11 mouse cellular contexts compared by ENCODE assay signal in genomic region chrX:95999601-96000000, GRCm38 (mm10). TPM values are rescaled to one million over a fixed set of nuclear protein-coding genes. Genes with fewer than 3 reads are reported as not detected.
A peak's percentile ranks its signal among the peaks of the same experiment; 100 is the strongest.
DNase-seq lines count a peak whose midpoint lies in the region; TF ChIP-seq lines count a peak whose summit lies in the region.
"Had no signal": no experiment of that assay in that cellular context is flagged by ENCODE, and none has a peak within 500 bp of the region (broad histone marks: within the 10 kb centered on the region; RNA-seq: fewer than 3 reads in every experiment).

No protein-coding gene starts in this region.

- H3K9me3 ChIP-seq in E14TG2a.4 (ENCODE audit: low read length), result no peaks in the 10 kb centered on the region
- H3K9me3 ChIP-seq in forebrain, embryonic 10.5 days, result no peaks in the 10 kb centered on the region
- H3K9me3 ChIP-seq: forebrain, embryonic 12.5 days; hindbrain, embryonic 12.5 days; midbrain, embryonic 12.5 days had no signal

- H3K27me3 ChIP-seq in E14TG2a.4 (ENCODE audit: insufficient read depth, low read length), result no peaks in the 10 kb centered on the region
- peaks cover 1% of the 10 kb centered on the region; the same call in 1 of the 2 replicates for H3K27me3 ChIP-seq in forebrain, embryonic 10.5 days (ENCODE audit: poor library complexity, severe bottlenecking)
- H3K27me3 ChIP-seq: forebrain, embryonic 12.5 days; midbrain, embryonic 12.5 days had no signal

- H3K27ac ChIP-seq in forebrain, embryonic 10.5 days, result no peak overlapping the region
- H3K27ac ChIP-seq: forebrain, embryonic 12.5 days; hindbrain, embryonic 12.5 days; midbrain, embryonic 12.5 days had no signal

- no peak overlapping the region for H3K4me3 ChIP-seq in E14TG2a.4 (replicated peaks; ENCODE audit: low read length)
- no peak overlapping the region for H3K4me3 ChIP-seq in forebrain, embryonic 10.5 days
- H3K4me3 ChIP-seq: forebrain, embryonic 12.5 days; hindbrain, embryonic 12.5 days; midbrain, embryonic 12.5 days had no signal

- no peaks in the 10 kb centered on the region for H3K36me3 ChIP-seq in E14TG2a.4 (ENCODE audit: insufficient read depth, low read length)
- H3K36me3 ChIP-seq in forebrain, embryonic 10.5 days (replicated peaks), result no peaks in the 10 kb centered on the region
- H3K36me3 ChIP-seq: forebrain, embryonic 12.5 days; hindbrain, embryonic 12.5 days; midbrain, embryonic 12.5 days had no signal

- DNase-seq in CD4-positive helper T cell, adult 2 months (ENCODE audit: low read depth, low spot score), result peak; percentile 26
- DNase-seq in induced T-regulatory cell, adult 2 months (ENCODE audit: low read depth), result peak; percentile 55
- peak; percentile 8 for DNase-seq in spleen, postnatal 36 days (ENCODE audit: low spot score in 2 of 2)
- no peak for DNase-seq in forebrain, embryonic 10.5 days (ENCODE audit: extremely low spot score, low spot score)
- no peak for DNase-seq in frontal cortex, adult 2 months (ENCODE audit: extremely low spot score in 1 of 2, low spot score in 1 of 2)
- DNase-seq in gastrocnemius, postnatal 4 days (ENCODE audit: low spot score in 2 of 2), result no peak
- DNase-seq: cerebellum, adult 11 months had no signal

- peak; percentile 28 for TF ChIP-seq CTCF in E14TG2a.4 (conservative IDR thresholded peaks at IDR 0.05; ENCODE audit: low read length)

- H3K4me1 ChIP-seq in E14TG2a.4 (replicated peaks; ENCODE audit: low read depth, low read length), result no peaks in the 10 kb centered on the region
- H3K4me1 ChIP-seq in forebrain, embryonic 10.5 days, result no peaks in the 10 kb centered on the region
- H3K4me1 ChIP-seq: forebrain, embryonic 12.5 days; hindbrain, embryonic 12.5 days; midbrain, embryonic 12.5 days had no signal

- WGBS in forebrain, embryonic 10.5 days, result 82% methylated on average over 6 of the region's 6 CpGs

RNA-seq across cellular contexts. Expression of gene Las1l, which starts 42.8 kb away (rescaled TPM):
- 81.9 and 84.5 TPM in 2 replicates for polyA plus RNA-seq in forebrain, embryonic 10.5 days (2016; fragmentation: Nextera tagmentation; extraction: Ambion mirVana)
- 76.2 and 78.0 TPM in 2 replicates for polyA plus RNA-seq in frontal cortex, adult 2 months (2012; rRNA removed)
- 10 to 100 TPM; 26.3 to 33.0 TPM for total RNA-seq in gastrocnemius, postnatal 4 days (2021)

Comparison
In these comparisons a context has a peak if more than half of its experiments do, and no peak if none do; other contexts are left out.
1. DNase-seq: peak in CD4-positive helper T cell, adult 2 months (single experiment), induced T-regulatory cell, adult 2 months (single experiment) and spleen, postnatal 36 days (2 of 2); none in forebrain, embryonic 10.5 days (single experiment), frontal cortex, adult 2 months (0 of 2) and gastrocnemius, postnatal 4 days (0 of 2).